Mouse (Mus musculus) MEL (cell line): ENCODE results near the gene Cyp4f13. TPM values are rescaled to one million over a fixed set of nuclear protein-coding genes. Genes with fewer than 3 reads are reported as not detected.

ENCODE experiments used
- DNase-seq: peaks from one replicate; pipeline ENCODE4 v3.0.0; 2011; ENCODE audit warnings: low read depth, low spot score
- H3K27ac ChIP-seq: 2 replicates; pipeline ENCODE4 v1.5.1; 2012; ENCODE audit warnings: low read depth, mild to moderate bottlenecking, control low read depth, low read length, moderate library complexity; ENCODE audit not compliant: control insufficient read depth
- H3K27me3 ChIP-seq, 2 experiments: fragments of 150-350 bp in 1 of 2; sonication (generic) in 1 of 2; 2 replicates each; pipeline ENCODE4 v1.6.1; 2012; ENCODE audit warnings: low read length in 2 of 2, mild to moderate bottlenecking in 2 of 2, improper control_type of control experiment in 1 of 2, moderate library complexity in 1 of 2; ENCODE audit not compliant: insufficient read depth in 2 of 2, control insufficient read depth in 1 of 2
- H3K36me3 ChIP-seq, 2 experiments: 2 replicates each; pipeline ENCODE4 v1.6.1; 2012 to 2014; ENCODE audit warnings: low read length in 2 of 2, improper control_type of control experiment in 1 of 2, inconsistent platforms in 1 of 2, mild to moderate bottlenecking in 1 of 2; ENCODE audit not compliant: insufficient read depth in 2 of 2, control insufficient read depth in 1 of 2
- H3K4me1 ChIP-seq, 2 experiments: fragments of 150-350 bp in 1 of 2; sonication (generic) in 1 of 2; 2 replicates each; pipeline ENCODE4 v1.6.1; 2012; ENCODE audit warnings: low read length in 2 of 2, improper control_type of control experiment in 1 of 2, mild to moderate bottlenecking in 1 of 2; ENCODE audit not compliant: insufficient read depth in 2 of 2, control insufficient read depth in 1 of 2
- H3K4me3 ChIP-seq, 2 experiments: fragments of 150-350 bp in 1 of 2; sonication (generic) in 1 of 2; 2 replicates each; pipeline ENCODE4 v1.5.1; 2012; ENCODE audit warnings: low read depth in 2 of 2, low read length in 2 of 2, mild to moderate bottlenecking in 2 of 2, moderate library complexity in 2 of 2, control low read depth in 1 of 2, improper control_type of control experiment in 1 of 2; ENCODE audit not compliant: control insufficient read depth in 1 of 2, insufficient read depth in 1 of 2
- H3K79me2 ChIP-seq: 2 replicates; pipeline ENCODE4 v1.6.1; 2012; ENCODE audit warnings: mild to moderate bottlenecking, low read length, moderate library complexity; ENCODE audit not compliant: control insufficient read depth, poor library complexity, insufficient read depth
- H3K9ac ChIP-seq: 2 replicates; pipeline ENCODE4 v1.6.1; 2012; ENCODE audit warnings: low read depth, mild to moderate bottlenecking, control low read depth, low read length, moderate library complexity; ENCODE audit not compliant: control insufficient read depth, poor library complexity, severe bottlenecking
- H3K9me3 ChIP-seq: fragments of 150-350 bp; sonication (generic); replicated peaks from 2 replicates; pipeline ENCODE4 v1.6.1; 2012; ENCODE audit warnings: mild to moderate bottlenecking, low read length, improper control_type of control experiment, moderate library complexity; ENCODE audit not compliant: insufficient read depth
- BHLHE40 ChIP-seq: IDR thresholded peaks from 2 replicates; pipeline ENCODE4 v1.6.1; 2012; ENCODE audit warnings: low read depth, mild to moderate bottlenecking, inconsistent platforms, low read length, improper control_type of control experiment, borderline replicate concordance
- CTCF ChIP-seq, 3 experiments: IDR thresholded peaks in 2 of 3; conservative IDR thresholded peaks in 1 of 3; 2 replicates each; pipeline ENCODE4 v1.5.1; 2011 to 2012; ENCODE audit warnings: low read length in 3 of 3, low read depth in 2 of 3, mild to moderate bottlenecking in 2 of 3, improper control_type of control experiment in 1 of 3, inconsistent platforms in 1 of 3, mixed read lengths in 1 of 3, moderate library complexity in 1 of 3; ENCODE audit not compliant: control insufficient read depth in 1 of 3, insufficient read depth in 1 of 3, poor library complexity in 1 of 3, severe bottlenecking in 1 of 3
- EP300 ChIP-seq, 2 experiments: IDR thresholded peaks; 2 replicates each; pipeline ENCODE4 v1.6.1; 2011; ENCODE audit warnings: improper control_type of control experiment in 2 of 2, low read length in 2 of 2, low read depth in 1 of 2, mild to moderate bottlenecking in 1 of 2
- GABPA ChIP-seq: IDR thresholded peaks from 2 replicates; pipeline ENCODE4 v1.6.1; 2012; ENCODE audit warnings: low read depth, mild to moderate bottlenecking, inconsistent platforms, low read length, improper control_type of control experiment, moderate library complexity
- GATA1 ChIP-seq: IDR thresholded peaks from 2 replicates; pipeline ENCODE4 v1.6.1; 2011; ENCODE audit warnings: low read depth, low read length, improper control_type of control experiment
- HCFC1 ChIP-seq: IDR thresholded peaks from 2 replicates; pipeline ENCODE4 v1.6.1; 2012; ENCODE audit warnings: low read depth, mild to moderate bottlenecking, inconsistent platforms, low read length, improper control_type of control experiment, moderate library complexity
- KAT2A ChIP-seq: conservative IDR thresholded peaks from 2 replicates; pipeline ENCODE4 v1.6.1; 2012; ENCODE audit warnings: low read depth, low read length, improper control_type of control experiment, inconsistent platforms
- MAFK ChIP-seq: IDR thresholded peaks from 2 replicates; pipeline ENCODE4 v1.6.1; 2011; ENCODE audit warnings: low read depth, mild to moderate bottlenecking, low read length, improper control_type of control experiment, borderline replicate concordance
- MAZ ChIP-seq: IDR thresholded peaks from 2 replicates; pipeline ENCODE4 v1.6.1; 2012; ENCODE audit warnings: low read depth, mild to moderate bottlenecking, inconsistent platforms, low read length, improper control_type of control experiment
- MYB ChIP-seq: IDR thresholded peaks from 2 replicates; pipeline ENCODE4 v1.6.1; 2011; ENCODE audit warnings: mild to moderate bottlenecking, low read depth, low read length, improper control_type of control experiment
- NRF1 ChIP-seq: IDR thresholded peaks from 2 replicates; pipeline ENCODE4 v1.6.1; 2014; ENCODE audit warnings: low read depth, mild to moderate bottlenecking, inconsistent platforms, low read length, improper control_type of control experiment, moderate library complexity; ENCODE audit not compliant: poor library complexity, insufficient read depth, severe bottlenecking
- POLR2A ChIP-seq, 2 experiments: IDR thresholded peaks; 2 replicates each; pipeline ENCODE4 v1.6.1; 2011 to 2012; ENCODE audit warnings: low read length in 2 of 2, mild to moderate bottlenecking in 2 of 2, control low read depth in 1 of 2, improper control_type of control experiment in 1 of 2, low read depth in 1 of 2, moderate library complexity in 1 of 2; ENCODE audit not compliant: control insufficient read depth in 1 of 2, insufficient read depth in 1 of 2, poor library complexity in 1 of 2
- POLR2AphosphoS2 ChIP-seq: IDR thresholded peaks from 2 replicates; pipeline ENCODE4 v1.6.1; 2011; ENCODE audit warnings: low read length, improper control_type of control experiment
- POLR2AphosphoS5 ChIP-seq: IDR thresholded peaks from 2 replicates; pipeline ENCODE4 v1.6.1; 2012; ENCODE audit warnings: low read depth, borderline replicate concordance, mild to moderate bottlenecking, inconsistent platforms, low read length, moderate library complexity, mixed read lengths
- SIN3A ChIP-seq: IDR thresholded peaks from 2 replicates; pipeline ENCODE4 v1.6.1; 2012; ENCODE audit warnings: low read length, improper control_type of control experiment, inconsistent platforms
- TBP ChIP-seq: IDR thresholded peaks from 2 replicates; pipeline ENCODE4 v1.8.0; 2011; ENCODE audit warnings: low read depth, low read length, improper control_type of control experiment
- TCF12 ChIP-seq: IDR thresholded peaks from 2 replicates; pipeline ENCODE4 v1.6.1; 2014; ENCODE audit warnings: low read depth, mild to moderate bottlenecking, inconsistent platforms, low read length, improper control_type of control experiment, moderate library complexity
- UBTF ChIP-seq: IDR thresholded peaks from 2 replicates; pipeline ENCODE4 v1.6.1; 2012; ENCODE audit warnings: low read depth, mild to moderate bottlenecking, inconsistent platforms, low read length, improper control_type of control experiment, moderate library complexity, borderline replicate concordance; ENCODE audit not compliant: insufficient read depth
- USF2 ChIP-seq, 2 experiments: IDR thresholded peaks; 2 replicates each; pipeline ENCODE4 v1.6.1; 2011 to 2012; ENCODE audit warnings: improper control_type of control experiment in 2 of 2, low read length in 2 of 2, borderline replicate concordance in 1 of 2, inconsistent platforms in 1 of 2, low read depth in 1 of 2, mild to moderate bottlenecking in 1 of 2; ENCODE audit not compliant: insufficient read depth in 1 of 2
- ZC3H11A ChIP-seq: IDR thresholded peaks from 2 replicates; pipeline ENCODE4 v1.6.1; 2012; ENCODE audit warnings: low read depth, mild to moderate bottlenecking, inconsistent platforms, low read length, improper control_type of control experiment
- ZKSCAN1 ChIP-seq: IDR thresholded peaks from 2 replicates; pipeline ENCODE4 v1.6.1; 2012; ENCODE audit warnings: low read depth, mild to moderate bottlenecking, inconsistent platforms, low read length, improper control_type of control experiment, moderate library complexity
- ZNF384 ChIP-seq: IDR thresholded peaks from 2 replicates; pipeline ENCODE4 v1.6.1; 2012; ENCODE audit warnings: low read depth, mild to moderate bottlenecking, inconsistent platforms, low read length, improper control_type of control experiment
- polyA plus RNA-seq, 2 experiments: library from polyadenylated mRNA; stranded (reverse) in 1 of 2; unstranded in 1 of 2; fragments of >175 nt in 1 of 2; fragments of >200 nt in 1 of 2; gene quantifications; 2 replicates each; pipeline versions ENCODE4 v1.2.1 to v1.2.4; 2012; ENCODE audit warnings: low replicate concordance in 2 of 2, low read depth in 1 of 2; ENCODE audit not compliant: insufficient read length in 2 of 2, insufficient read depth in 1 of 2, missing spikeins in 1 of 2
- total RNA-seq: library from RNA; depleted of rRNA; stranded (reverse); fragments of 300-350 nt; gene quantifications from 2 replicates; pipeline ENCODE4 v1.2.3, GENCODE M21; 2012

Gene Cyp4f13
- total and polyA plus RNA-seq, 3 experiments, result 9.7 to 19.3 TPM; not detected in 1

DNA sequence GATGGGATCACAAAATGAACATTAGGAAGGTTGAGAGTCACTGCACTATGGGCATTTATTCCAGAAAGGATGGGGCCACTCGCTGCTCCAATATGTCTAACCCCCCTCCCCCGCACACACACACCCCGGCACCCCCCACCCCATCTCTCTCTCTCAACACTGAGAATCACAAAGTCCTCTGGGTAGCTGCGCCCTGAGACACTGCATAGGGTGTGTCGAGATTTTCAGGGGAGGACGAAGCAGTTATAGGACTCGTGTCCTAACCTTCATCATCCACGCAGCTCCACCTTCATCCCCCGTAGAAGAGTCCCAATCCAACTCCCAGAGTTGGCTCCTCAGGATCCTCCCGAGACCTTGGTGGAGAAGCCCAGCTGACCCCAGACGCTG is 56.4 kb downstream of the Cyp4f13 start:
- no peaks in the 10 kb centered on the region for H3K4me1 ChIP-seq
- no peak overlapping the region for H3K27ac ChIP-seq

GRCm38 (mm10) chr17:32889611-32890010 is 57.6 kb downstream of the Cyp4f13 start:
- no peak overlapping the region for H3K27ac ChIP-seq
- no peaks in the 10 kb centered on the region for H3K9me3 ChIP-seq
- TF ChIP-seq POLR2AphosphoS5 (no peak), ZKSCAN1 (no peak), MAFK (no peak), KAT2A (no peak), CTCF (IDR thresholded peaks at IDR 0.05 in 2 of 3, conservative IDR thresholded peaks at IDR 0.05 in 1 of 3; ENCODE audit: control insufficient read depth in 1 of 3, insufficient read depth in 1 of 3, low read depth in 2 of 3, low read length in 3 of 3, poor library complexity in 1 of 3, severe bottlenecking in 1 of 3) (no peak), BHLHE40 (no peak), NRF1 (no peak), ZC3H11A (no peak), HCFC1 (no peak), TBP (no peak), MYB (no peak), GABPA (no peak), UBTF (no peak), MAZ (no peak), EP300 (IDR thresholded peaks at IDR 0.05; ENCODE audit: low read depth in 1 of 2, low read length in 2 of 2) (no peak), POLR2A (IDR thresholded peaks at IDR 0.05; ENCODE audit: control insufficient read depth in 1 of 2, insufficient read depth in 1 of 2, low read depth in 1 of 2, low read length in 2 of 2, poor library complexity in 1 of 2) (no peak)
- TF ChIP-seq, all 39 proteins: peak for 0
- DNase-seq, result no peak
- peaks cover 3 to 6% of the 10 kb centered on the region in 2 experiments; a peak in 3 of 4 replicates for H3K27me3 ChIP-seq
- H3K79me2 ChIP-seq, result no peaks in the 10 kb centered on the region
- H3K4me3 ChIP-seq, result no peak overlapping the region
- H3K4me1 ChIP-seq, result no peaks in the 10 kb centered on the region
- H3K9ac ChIP-seq, result no peak overlapping the region
- H3K36me3 ChIP-seq, result no peaks in the 10 kb centered on the region

More for the DNA sequence above, 56.4 kb downstream of the Cyp4f13 start:
- peaks cover 3 to 8% of the 10 kb centered on the region in 2 experiments; a peak in 3 of 4 replicates for H3K27me3 ChIP-seq
- no peak overlapping the region for H3K9ac ChIP-seq
- no peaks in the 10 kb centered on the region for H3K36me3 ChIP-seq
- H3K4me3 ChIP-seq, result no peak overlapping the region
- H3K79me2 ChIP-seq, result no peaks in the 10 kb centered on the region
- DNase-seq, result no peak
- no peaks in the 10 kb centered on the region for H3K9me3 ChIP-seq
- TF ChIP-seq ZC3H11A, result no peak
- no peak for TF ChIP-seq MAZ
- TF ChIP-seq SIN3A, result no peak
- TF ChIP-seq GATA1, result no peak
- TF ChIP-seq GABPA, result no peak
- no peak for TF ChIP-seq UBTF
- no peak for TF ChIP-seq ZNF384
- no peak for TF ChIP-seq NRF1
- TF ChIP-seq MAFK, result no peak
- no peak for TF ChIP-seq POLR2AphosphoS2
- TF ChIP-seq POLR2AphosphoS5, result no peak
- TF ChIP-seq TCF12, result no peak
- no peak for TF ChIP-seq USF2 (IDR thresholded peaks at IDR 0.05; ENCODE audit: borderline replicate concordance in 1 of 2, insufficient read depth in 1 of 2, low read depth in 1 of 2, low read length in 2 of 2)
